Mouse (Mus musculus): ENCODE results near the gene Stum.

GRCm38 (mm10) chr1:180506341-180506740, 23.0 kb upstream of the Stum start:
- TF ChIP-seq POLR2A (IDR thresholded peaks at IDR 0.05; ENCODE audit: borderline replicate concordance, low read depth, low read length) (no peak), CTCF (IDR thresholded peaks at IDR 0.05; ENCODE audit: low read depth, low read length) (no peak)

All from bone marrow macrophage, adult 2 months (primary cell).